Mouse (Mus musculus) hindbrain, embryonic 11.5 days (tissue): Measurements from ENCODE around the gene Pdzk1ip1. TPM values are rescaled to one million over a fixed set of nuclear protein-coding genes. Genes with fewer than 3 reads are reported as not detected.

Experiments
- ATAC-seq: fragments of 200-750 bp; cut with Nextera tagmentation; 2 replicates; pipeline ENCODE4 v1.8.0; 2017; ENCODE audit warnings: mild to moderate bottlenecking, moderate TSS enrichment, moderate library complexity; ENCODE audit not compliant: low FRiP score
- DNase-seq: peaks from one replicate; pipeline ENCODE4 v3.0.0-alpha.2; 2015; ENCODE audit warnings: low spot score
- H3K27ac ChIP-seq: fragments of 300-500 bp; sonication (generic); 2 replicates; pipeline ENCODE4 v1.5.1; 2014; ENCODE audit warnings: mild to moderate bottlenecking, low read depth, low read length
- H3K27me3 ChIP-seq: fragments of 300-500 bp; sonication (generic); 2 replicates; pipeline ENCODE4 v1.6.1; 2014; ENCODE audit warnings: mild to moderate bottlenecking, low read length, moderate library complexity, mixed read lengths; ENCODE audit not compliant: control insufficient read depth, insufficient read depth
- H3K36me3 ChIP-seq: fragments of 300-500 bp; sonication (generic); 2 replicates; pipeline ENCODE4 v1.6.1; 2014; ENCODE audit warnings: mild to moderate bottlenecking, low read length, moderate library complexity, mixed read lengths; ENCODE audit not compliant: control insufficient read depth, insufficient read depth
- H3K4me1 ChIP-seq: fragments of 300-500 bp; sonication (generic); replicated peaks from 2 replicates; pipeline ENCODE4 v1.6.1; 2014; ENCODE audit warnings: low read length, mixed read lengths; ENCODE audit not compliant: control insufficient read depth, insufficient read depth
- H3K4me2 ChIP-seq: fragments of 300-500 bp; sonication (generic); replicated peaks from 2 replicates; pipeline ENCODE4 v1.6.1; 2014; ENCODE audit warnings: mild to moderate bottlenecking, low read depth, low read length
- H3K4me3 ChIP-seq: fragments of 300-500 bp; sonication (generic); 2 replicates; pipeline ENCODE4 v1.5.1; 2014; ENCODE audit warnings: low read depth, low read length
- H3K9ac ChIP-seq: fragments of 300-500 bp; sonication (generic); 2 replicates; pipeline ENCODE4 v1.6.1; 2014; ENCODE audit warnings: low read depth, low read length
- H3K9me3 ChIP-seq: fragments of 300-500 bp; sonication (generic); 2 replicates; pipeline ENCODE4 v1.6.1; 2016; ENCODE audit warnings: low read length; ENCODE audit not compliant: control insufficient read depth
- WGBS: fragments of 180-500 bp; shearing (Covaris S2); extraction: QIAGEN DNeasy Blood & Tissue Kit; methylation state at CpG from one replicate; pipeline ENCODE4 v1.1.7; 2014; 5-methylcytosine and 5-hydroxymethylcytosine counted together
- polyA plus RNA-seq: library from polyadenylated mRNA; unstranded; fragments of >200 nt; fragmentation: Nextera tagmentation; extraction: Ambion mirVana; gene quantifications from 2 replicates; pipeline ENCODE4 v1.2.1, GENCODE M21; 2014

Gene Pdzk1ip1
- polyA plus RNA-seq, 1 experiment from 2014 or later, result 12.8 TPM

DNA sequence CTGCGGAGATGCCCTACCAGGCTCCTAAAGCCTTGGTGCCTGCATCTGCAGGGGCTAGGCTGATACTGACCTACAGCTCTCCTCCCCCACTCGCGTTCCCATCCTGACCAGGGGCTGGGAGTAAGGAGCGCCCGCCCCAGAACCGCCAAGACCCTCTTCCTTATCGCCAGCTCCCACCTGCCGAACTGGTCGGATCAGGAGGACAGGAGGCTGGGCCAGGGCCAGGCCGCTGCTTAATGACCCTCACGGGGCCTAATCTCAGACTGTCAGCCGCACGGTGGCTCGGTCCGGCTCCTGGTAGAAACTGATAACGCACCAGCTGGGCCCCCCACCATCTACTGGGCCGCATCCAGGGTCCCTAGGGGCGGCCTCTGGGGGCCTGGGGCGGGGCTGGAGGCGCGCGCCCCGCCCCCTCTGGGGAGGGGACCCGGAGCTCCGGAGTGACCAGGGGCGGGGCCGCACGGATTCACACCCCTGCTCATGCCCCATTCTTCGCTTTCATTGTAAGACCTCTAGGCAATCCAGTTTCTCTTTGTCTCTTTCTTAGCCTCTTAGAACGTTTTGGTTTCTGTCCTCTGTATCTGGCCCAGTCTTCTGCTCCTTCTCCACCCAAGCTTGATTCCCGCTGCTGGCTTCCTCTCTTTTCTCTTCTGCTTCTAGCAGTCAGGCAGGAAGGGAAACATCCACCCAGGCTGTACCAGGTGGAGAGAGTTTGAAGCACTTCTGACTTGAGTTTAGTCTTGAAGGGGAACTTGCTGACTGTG, 7.3 kb downstream of the Pdzk1ip1 start:
- H3K4me2 ChIP-seq, result peak overlapping the region; percentile 86
- H3K36me3 ChIP-seq, result no peaks in the 10 kb centered on the region
- peak overlapping the region; percentile 47; the same call in 1 of the 2 replicates for H3K27ac ChIP-seq
- 0 out of 2 replicates have a peak, but pooled peaks cover 4% of the 10 kb centered on the region for H3K4me1 ChIP-seq
- H3K9me3 ChIP-seq, result no peaks in the 10 kb centered on the region
- peaks cover 22% of the 10 kb centered on the region for H3K27me3 ChIP-seq
- DNase-seq (peak; percentile 53), ATAC-seq (peak; percentile 82)
- 0% methylated on average over 26 of the region's 31 CpGs for WGBS
- peak overlapping the region; percentile 37 for H3K4me3 ChIP-seq
- peak overlapping the region; percentile 55 for H3K9ac ChIP-seq

- H3K4me2 ChIP-seq, result peak overlapping the region; percentile 86
- ATAC-seq (peak; percentile 22; the same call in 1 of the 2 replicates), DNase-seq (peak; percentile 23)
- peaks cover 22% of the 10 kb centered on the region for H3K27me3 ChIP-seq
- H3K27ac ChIP-seq, result 0 out of 2 replicates have a peak overlapping the region, but pooled peaks have one; percentile 6
- 0 out of 2 replicates have a peak overlapping the region, but pooled peaks have one; percentile 4 for H3K9ac ChIP-seq
- WGBS, result 14% methylated on average over 11 of the region's 11 CpGs
- H3K9me3 ChIP-seq, result no peaks in the 10 kb centered on the region
- 0 out of 2 replicates have a peak, but pooled peaks cover 4% of the 10 kb centered on the region for H3K4me1 ChIP-seq
- no peak overlapping the region; the same call in 1 of the 2 replicates for H3K4me3 ChIP-seq
- no peaks in the 10 kb centered on the region for H3K36me3 ChIP-seq
Measured at GRCm38 (mm10) chr4:115096435-115097145, 8.1 kb downstream of the Pdzk1ip1 start.

DNA sequence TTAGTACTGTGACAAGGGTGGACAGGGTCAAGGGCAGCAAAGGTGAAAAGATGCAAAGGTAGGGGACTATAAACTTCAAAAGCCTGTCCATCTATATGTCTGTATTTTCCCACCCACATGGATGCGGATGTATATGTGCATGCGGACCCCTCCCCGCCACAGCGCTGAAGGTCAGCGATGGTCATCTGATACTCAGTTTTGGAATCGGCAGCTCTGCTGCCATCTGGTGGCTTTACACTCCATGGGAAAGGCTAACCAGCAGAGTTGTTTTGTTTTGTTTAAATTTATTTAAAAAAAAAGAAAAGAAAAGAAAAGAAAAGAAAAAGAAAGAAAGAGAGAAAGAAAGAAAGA, 8.6 kb downstream of the Pdzk1ip1 start:
- DNase-seq (peak; percentile 69), ATAC-seq (peak; percentile 15; the same call in 1 of the 2 replicates)
- Histone ChIP-seq H3K36me3 (no peaks in the 10 kb centered on the region), H3K4me1 (0 out of 2 replicates have a peak, but pooled peaks cover 4% of the 10 kb centered on the region), H3K27ac (no peak overlapping the region), H3K4me3 (no peak overlapping the region), H3K9me3 (no peaks in the 10 kb centered on the region), H3K27me3 (peaks cover 22% of the 10 kb centered on the region), H3K4me2 (peak overlapping the region; percentile 28; the same call in 1 of the 2 replicates), H3K9ac (no peak overlapping the region)
- WGBS, result under 1% methylated on average over 6 of the region's 6 CpGs

DNA sequence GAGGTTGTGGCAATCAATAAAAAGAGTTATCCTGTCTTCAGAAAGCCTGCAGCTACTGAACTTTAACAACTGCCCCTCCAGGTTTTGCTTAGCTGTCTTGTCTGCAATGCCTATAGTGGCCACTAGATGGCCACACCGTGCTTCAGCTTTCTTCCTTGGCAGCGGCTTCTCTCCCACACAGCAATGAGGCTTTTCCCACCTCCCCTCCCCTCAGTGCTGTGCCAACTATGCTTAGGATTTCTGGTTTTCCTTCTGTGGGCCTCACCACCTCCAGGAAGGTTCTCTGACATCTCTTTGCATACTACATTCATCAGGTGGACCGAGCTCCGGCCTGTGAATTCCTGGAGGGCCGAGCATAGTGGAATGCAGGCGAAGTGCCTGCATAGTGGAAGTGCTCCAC, 13.2 kb downstream of the Pdzk1ip1 start:
- Histone ChIP-seq H3K4me2 (no peak overlapping the region), H3K4me3 (no peak overlapping the region), H3K9me3 (no peaks in the 10 kb centered on the region), H3K36me3 (no peaks in the 10 kb centered on the region), H3K4me1 (no peaks in the 10 kb centered on the region), H3K9ac (no peak overlapping the region), H3K27me3 (peaks cover 4% of the 10 kb centered on the region), H3K27ac (no peak overlapping the region)
- peak; percentile 83 for DNase-seq
- ATAC-seq, result peak; percentile 58; the same call in 1 of the 2 replicates
- 46% methylated on average over 6 of the region's 6 CpGs for whole genome bisulfite sequencing

GRCm38 (mm10) chr4:115103510-115103909, 15.0 kb downstream of the Pdzk1ip1 start:
- Histone ChIP-seq H3K36me3 (no peaks in the 10 kb centered on the region), H3K4me1 (no peaks in the 10 kb centered on the region), H3K4me3 (no peak overlapping the region), H3K27me3 (no peaks in the 10 kb centered on the region), H3K9me3 (no peaks in the 10 kb centered on the region), H3K9ac (no peak overlapping the region), H3K27ac (no peak overlapping the region), H3K4me2 (no peak overlapping the region)
- no peak for ATAC-seq
- no peak for DNase-seq
- WGBS, result 73% methylated on average over 4 of the region's 4 CpGs

DNA sequence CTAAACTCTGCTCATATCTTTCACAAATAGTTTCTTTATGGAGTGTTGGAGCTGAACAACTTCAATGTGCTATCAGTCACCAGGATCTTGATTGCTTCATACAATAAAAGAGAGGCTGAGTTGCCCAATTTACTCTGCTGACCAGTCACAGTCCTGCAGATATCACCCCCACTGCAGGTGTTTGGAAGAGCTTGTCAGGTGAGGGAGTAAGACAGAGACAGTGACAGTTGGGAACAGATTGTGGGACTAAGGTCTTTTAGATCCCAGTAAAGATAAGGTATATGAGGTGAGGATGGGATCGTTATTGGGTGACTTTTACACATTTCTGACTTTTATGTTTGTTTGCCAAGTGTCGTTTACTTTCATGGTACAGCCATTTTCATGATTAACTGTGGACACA, 22.7 kb downstream of the Pdzk1ip1 start:
- no peaks in the 10 kb centered on the region for H3K36me3 ChIP-seq
- no peak overlapping the region for H3K27ac ChIP-seq
- no peak overlapping the region for H3K4me2 ChIP-seq
- H3K27me3 ChIP-seq, result no peaks in the 10 kb centered on the region
- no peak overlapping the region for H3K4me3 ChIP-seq
- H3K4me1 ChIP-seq, result no peaks in the 10 kb centered on the region
- 75% methylated on average over 2 of the region's 2 CpGs for WGBS
- DNase-seq, result no peak
- ATAC-seq, result no peak
- no peaks in the 10 kb centered on the region for H3K9me3 ChIP-seq
- H3K9ac ChIP-seq, result no peak overlapping the region

DNA sequence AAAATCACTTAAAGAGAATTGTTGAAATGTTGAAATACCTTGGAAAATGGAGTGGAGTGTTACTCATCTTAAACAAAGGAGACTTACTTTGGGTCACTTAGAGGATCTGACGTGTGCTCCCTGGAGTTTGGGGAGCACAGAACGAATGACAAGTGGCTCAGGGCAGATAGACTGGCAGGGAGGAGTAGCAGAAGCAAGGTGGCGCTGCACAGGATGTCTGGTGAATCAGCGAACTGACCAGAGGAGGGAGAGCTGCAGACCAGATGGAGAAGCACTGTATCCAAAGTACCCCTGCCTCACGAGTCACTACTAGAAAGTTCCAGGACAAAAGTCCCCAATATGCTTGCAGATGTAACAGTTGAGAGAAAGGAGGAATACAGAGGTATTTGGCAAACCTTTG, 24.8 kb downstream of the Pdzk1ip1 start:
- Histone ChIP-seq H3K27ac (no peak overlapping the region), H3K9ac (no peak overlapping the region), H3K4me3 (no peak overlapping the region), H3K4me2 (no peak overlapping the region), H3K27me3 (no peaks in the 10 kb centered on the region), H3K9me3 (no peaks in the 10 kb centered on the region), H3K36me3 (no peaks in the 10 kb centered on the region), H3K4me1 (no peaks in the 10 kb centered on the region)
- no peak for DNase-seq
- 23% methylated on average over 5 of the region's 5 CpGs for WGBS
- no peak for ATAC-seq

- H3K36me3 ChIP-seq, result no peaks in the 10 kb centered on the region
- 90% methylated on average over 3 of the region's 3 CpGs for WGBS
- H3K27me3 ChIP-seq, result no peaks in the 10 kb centered on the region
- no peak overlapping the region for H3K4me2 ChIP-seq
- no peak for ATAC-seq
- no peak overlapping the region for H3K4me3 ChIP-seq
- H3K27ac ChIP-seq, result no peak overlapping the region
- H3K4me1 ChIP-seq, result no peaks in the 10 kb centered on the region
- H3K9me3 ChIP-seq, result no peaks in the 10 kb centered on the region
- DNase-seq, result no peak
- H3K9ac ChIP-seq, result no peak overlapping the region
Measured at GRCm38 (mm10) chr4:115119642-115120041, 31.1 kb downstream of the Pdzk1ip1 start.
